Mouse (Mus musculus) lung, postnatal 10 days (tissue): ENCODE results near the gene Olfr1426.
"Not testable (repeated sequence)": the region's sequence is repeated elsewhere in the genome, so short reads cannot be mapped to it uniquely, and the experiment has no call there.

Source experiments
- DNase-seq: peaks from one replicate; pipeline ENCODE4 v3.0.0; 2021

The Olfr1426 gene

GRCm38 (mm10) chr19:12091913-12092312 lies at the start of gene Olfr1426:
Gene Olfr1426, minus strand, starts transcription at chr19:12092013.
- DNase-seq, result no peak

GRCm38 (mm10) chr19:12134289-12134688 lies 42.5 kb upstream of the Olfr1426 start:
- peak; percentile 27 for DNase-seq

GRCm38 (mm10) chr19:12123103-12123502 lies 31.3 kb upstream of the Olfr1426 start, which contains the start of gene Olfr76:
Gene Olfr76, minus strand, starts transcription at chr19:12123203.
- DNase-seq, result no peak

- DNase-seq, result no peak
Observed at GRCm38 (mm10) chr19:12116464-12116863, 24.7 kb upstream of the Olfr1426 start.

GRCm38 (mm10) chr19:12115797-12116196 lies 24.0 kb upstream of the Olfr1426 start, which contains the start of gene Olfr1428:
Gene Olfr1428, minus strand, starts transcription at chr19:12115897.
- DNase-seq, result no peak

GRCm38 (mm10) chr19:12113807-12114206 lies 22.0 kb upstream of the Olfr1426 start:
- DNase-seq, result no peak

GRCm38 (mm10) chr19:12104541-12104940 lies 12.7 kb upstream of the Olfr1426 start:
- DNase-seq, result no peak

- no peak for DNase-seq
Observed at GRCm38 (mm10) chr19:12103234-12103633, 11.4 kb upstream of the Olfr1426 start, which contains the start of gene Olfr1427. Gene Olfr1427, minus strand, starts transcription at chr19:12103334.

- DNase-seq, result not testable (repeated sequence)
Observed at GRCm38 (mm10) chr19:12077631-12078030, 14.2 kb downstream of the Olfr1426 start, which contains the start of gene Olfr1425. Gene Olfr1425, minus strand, starts transcription at chr19:12077731.

GRCm38 (mm10) chr19:12069546-12069945 lies 22.3 kb downstream of the Olfr1426 start:
- not testable (repeated sequence) for DNase-seq

GRCm38 (mm10) chr19:12067806-12068205 lies 24.0 kb downstream of the Olfr1426 start:
- not testable (repeated sequence) for DNase-seq

GRCm38 (mm10) chr19:12062582-12062981 lies 29.2 kb downstream of the Olfr1426 start, which contains the start of gene Olfr1424:
Gene Olfr1424, minus strand, starts transcription at chr19:12062682.
- DNase-seq, result not testable (repeated sequence)

- no peak for DNase-seq
Observed at GRCm38 (mm10) chr19:12043163-12043562, 48.6 kb downstream of the Olfr1426 start.

GRCm38 (mm10) chr19:12041217-12041616 lies 50.6 kb downstream of the Olfr1426 start, which contains the start of gene Olfr1423:
Gene Olfr1423, minus strand, starts transcription at chr19:12041317.
- DNase-seq, result no peak

GRCm38 (mm10) chr19:12037727-12038126 lies 54.1 kb downstream of the Olfr1426 start:
- DNase-seq, result no peak
